Mouse (Mus musculus) megakaryocyte, embryonic 14.5 days (primary cell): ENCODE data around the gene Evc2.

ENCODE experiments used
- FLI1 ChIP-seq: IDR thresholded peaks from 2 replicates; pipeline ENCODE4 v1.6.1; 2012; ENCODE audit warnings: low read length, inconsistent platforms, mixed read lengths
- GATA1 ChIP-seq: IDR thresholded peaks from 3 replicates; pipeline ENCODE4 v1.6.1; 2012; ENCODE audit warnings: mixed read lengths, low read length, inconsistent platforms, borderline replicate concordance

DNA sequence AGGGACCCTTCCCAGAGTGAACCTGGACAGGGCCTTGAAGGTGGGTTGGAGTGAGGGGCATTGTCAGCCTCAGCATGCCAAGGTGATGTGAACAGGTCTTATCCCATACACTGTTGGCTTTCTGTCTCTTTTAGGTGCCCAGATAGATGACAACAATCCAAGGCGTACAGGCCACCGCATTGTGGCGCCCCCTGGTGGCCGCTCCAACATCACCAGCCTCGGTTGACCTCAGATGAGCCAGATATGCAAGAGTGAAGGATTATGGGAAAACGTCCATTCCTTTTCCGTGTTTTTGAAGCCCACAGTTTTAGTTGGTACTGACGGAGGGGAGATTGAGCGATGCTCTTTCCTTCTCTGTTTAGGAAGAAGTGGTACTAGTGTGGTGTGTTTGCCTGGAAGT, 47.3 kb upstream of the Evc2 start:
- no peak for TF ChIP-seq GATA1
- TF ChIP-seq FLI1, result no peak
